Mouse (Mus musculus): ENCODE data around the gene Wnk1. TPM values are rescaled to one million over a fixed set of nuclear protein-coding genes. Genes with fewer than 3 reads are reported as not detected.

Wnk1 gene
- polyA plus RNA-seq, 1 experiment from 2014 or later = 67.7 TPM

DNA sequence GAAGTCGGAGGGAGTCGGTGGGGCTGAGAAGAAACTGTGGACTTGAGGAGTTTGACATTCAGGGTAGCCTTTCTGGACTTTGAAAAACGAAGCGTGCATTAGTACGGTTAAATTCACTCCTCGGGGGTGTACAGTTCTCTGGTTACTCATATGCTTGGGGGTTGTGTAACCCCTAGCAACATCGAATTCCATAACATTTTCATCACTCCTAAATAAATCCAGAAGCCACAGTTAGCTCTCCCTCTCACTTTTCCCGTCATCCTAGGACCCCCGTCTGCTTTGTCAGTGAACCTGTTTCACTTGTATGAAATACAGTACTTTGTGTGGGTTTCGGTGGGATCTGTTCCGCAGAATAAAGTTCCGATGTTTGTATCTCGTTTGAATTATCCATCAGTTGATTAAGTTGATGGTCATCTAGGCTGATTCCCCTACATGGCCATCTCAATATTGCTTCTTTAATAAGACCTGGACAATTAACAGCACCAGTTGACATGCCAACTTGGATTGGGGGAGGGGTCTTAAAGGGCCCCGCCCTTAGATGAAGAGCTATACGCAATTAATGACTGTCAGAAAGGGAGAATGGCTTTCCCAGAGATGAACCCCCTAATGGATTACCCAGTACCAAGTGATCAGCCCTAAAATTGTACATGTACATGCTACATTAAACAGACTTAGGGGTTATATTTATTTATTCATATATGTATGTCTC is 135.2 kb downstream of the Wnk1 start:
- H3K27ac ChIP-seq = peak overlapping the region; percentile 96
- no peaks in the 10 kb centered on the region for H3K9me3 ChIP-seq
- peaks cover 3% of the 10 kb centered on the region for H3K4me1 ChIP-seq (replicated peaks)
- H3K36me3 ChIP-seq = peaks cover 13% of the 10 kb centered on the region; the same call in 1 of the 2 replicates
- no peak for ATAC-seq (ENCODE audit: insufficient number of reproducible peaks, insufficient read depth, low FRiP score, low TSS enrichment, low read depth)
- WGBS = 20% methylated on average over 15 of the region's 15 CpGs
- H3K4me2 ChIP-seq = peak overlapping the region; percentile 72
- peak overlapping the region; percentile 91 for H3K9ac ChIP-seq (replicated peaks)
- H3K4me3 ChIP-seq (replicated peaks) = peak overlapping the region; percentile 85
- no peaks in the 10 kb centered on the region for H3K27me3 ChIP-seq

DNA sequence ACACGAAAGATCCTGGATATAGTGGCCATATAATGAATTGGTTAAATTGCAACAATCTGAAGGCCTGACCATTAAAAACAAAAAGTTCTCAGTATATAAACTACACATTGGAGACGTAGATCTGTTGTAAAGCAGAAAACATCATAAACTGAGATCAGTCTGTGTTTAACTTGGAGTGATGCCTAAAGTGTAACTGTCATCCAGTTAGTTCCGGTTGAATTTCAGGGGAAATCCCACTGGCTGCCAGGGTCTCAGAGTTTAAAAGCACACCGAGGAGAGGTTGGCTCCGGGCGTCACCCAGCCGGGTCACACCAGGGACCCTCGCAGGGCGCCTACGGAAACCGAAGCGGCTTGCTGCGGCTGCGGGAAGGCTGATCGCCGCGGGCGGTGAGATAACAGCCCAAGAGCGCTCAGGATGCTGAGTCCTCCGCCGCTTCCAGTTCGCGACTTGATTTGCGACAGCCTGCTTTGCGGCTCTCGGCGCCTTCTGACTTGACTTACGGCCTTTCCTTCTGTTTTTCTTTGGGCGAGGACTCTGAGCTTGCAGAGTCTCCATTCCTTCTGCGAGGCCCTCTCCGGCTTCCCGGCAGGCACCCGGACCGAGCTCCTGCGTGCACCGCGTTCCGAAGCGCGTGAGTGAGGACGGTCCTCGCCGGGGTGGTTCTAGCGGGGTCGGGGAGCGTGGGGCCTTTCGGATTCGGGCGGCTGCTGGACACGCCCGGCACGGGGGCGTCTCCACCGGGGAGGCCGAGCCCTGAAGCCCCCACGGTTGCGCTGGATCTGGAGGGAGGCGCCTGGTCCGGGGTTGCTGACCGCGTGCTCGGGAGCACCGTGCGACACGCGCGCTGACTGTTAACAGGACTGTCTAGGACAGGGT is 136.0 kb downstream of the Wnk1 start, which contains the start of gene Rad52:
Gene Rad52 (plus strand): TSS at position 495 of the 877 bp plus-strand sequence.
- H3K9me3 ChIP-seq = no peaks in the 10 kb centered on the region
- H3K4me2 ChIP-seq = peak within 1 kb of the TSS; percentile 72
- peaks cover 10% of the 10 kb centered on the region; the same call in 1 of the 2 replicates for H3K36me3 ChIP-seq
- peak; percentile 75; the same call in 1 of the 2 replicates for ATAC-seq (ENCODE audit: insufficient number of reproducible peaks, insufficient read depth, low FRiP score, low TSS enrichment, low read depth)
- WGBS = 1% methylated on average over 67 of the region's 67 CpGs
- no peaks in the 10 kb centered on the region for H3K27me3 ChIP-seq
- H3K4me1 ChIP-seq (replicated peaks) = peaks cover 3% of the 10 kb centered on the region
- H3K9ac ChIP-seq (replicated peaks) = peak within 1 kb of the TSS; percentile 91
- H3K27ac ChIP-seq = peak within 1 kb of the TSS; percentile 96
- peak within 1 kb of the TSS; percentile 85 for H3K4me3 ChIP-seq (replicated peaks)

DNA sequence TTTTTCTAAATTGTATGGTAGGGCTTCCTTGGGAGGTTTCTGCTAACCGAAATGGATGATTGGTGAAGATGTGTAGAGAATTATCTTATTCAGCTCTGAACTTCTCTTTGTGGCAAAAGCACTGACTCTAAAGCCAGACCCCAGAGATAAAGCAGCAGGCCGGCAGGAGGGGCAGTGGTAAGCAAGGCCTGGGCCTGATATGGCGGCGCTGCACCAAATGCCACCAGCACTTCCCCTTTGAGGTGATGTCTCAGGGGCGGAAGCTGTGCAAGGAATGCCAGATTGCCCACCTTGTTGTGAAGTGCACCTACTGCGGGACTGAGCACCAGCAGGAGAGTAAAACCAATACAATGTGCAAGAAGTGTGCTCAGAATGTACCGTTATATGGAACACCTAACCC is 145.8 kb downstream of the Wnk1 start:
- H3K9me3 ChIP-seq = no peaks in the 10 kb centered on the region
- no peak overlapping the region for H3K9ac ChIP-seq (replicated peaks)

DNA sequence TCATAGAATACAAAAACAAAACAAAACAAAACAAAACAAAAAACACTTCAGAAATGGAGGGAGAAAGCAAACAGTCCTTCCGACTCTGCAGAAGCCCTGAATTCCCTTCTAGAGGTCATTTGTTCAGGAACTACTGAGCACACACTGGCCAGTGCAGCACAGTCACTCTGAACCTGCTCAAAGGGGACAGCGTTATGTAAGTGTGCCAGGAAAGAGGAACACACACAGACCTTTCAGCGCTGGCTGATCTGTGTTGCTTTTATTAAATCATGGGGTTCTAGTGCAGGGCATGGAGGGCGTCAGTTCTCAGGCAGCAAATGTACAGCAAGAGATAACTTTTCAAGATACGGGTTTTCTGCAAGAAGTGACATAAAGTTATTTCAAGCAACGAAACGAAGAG is 155.3 kb downstream of the Wnk1 start:
- no peak for ATAC-seq (ENCODE audit: insufficient number of reproducible peaks, insufficient read depth, low FRiP score, low TSS enrichment, low read depth)
- H3K4me3 ChIP-seq (replicated peaks) = no peak overlapping the region
- H3K27ac ChIP-seq = no peak overlapping the region
- no peaks in the 10 kb centered on the region for H3K9me3 ChIP-seq
- 81% methylated on average over 7 of the region's 7 CpGs for WGBS
- no peak overlapping the region for H3K9ac ChIP-seq (replicated peaks)
- no peaks in the 10 kb centered on the region for H3K27me3 ChIP-seq
- no peaks in the 10 kb centered on the region for H3K36me3 ChIP-seq
- no peaks in the 10 kb centered on the region for H3K4me1 ChIP-seq (replicated peaks)
- H3K4me2 ChIP-seq = no peak overlapping the region

More for the DNA sequence above, 145.8 kb downstream of the Wnk1 start:
- ATAC-seq (ENCODE audit: insufficient number of reproducible peaks, insufficient read depth, low FRiP score, low TSS enrichment, low read depth) = no peak
- no peak overlapping the region for H3K4me2 ChIP-seq
- no peak overlapping the region for H3K4me3 ChIP-seq (replicated peaks)
- 80% methylated on average over 7 of the region's 7 CpGs for WGBS
- H3K4me1 ChIP-seq (replicated peaks) = no peaks in the 10 kb centered on the region
- no peak overlapping the region for H3K27ac ChIP-seq
- H3K36me3 ChIP-seq = no peaks in the 10 kb centered on the region
- H3K27me3 ChIP-seq = 0 out of 2 replicates have a peak, but pooled peaks cover 2% of the 10 kb centered on the region

MicroRNAs within 50 kb of the gene (microRNA counts, 519-probe panel; counts per million panel counts)
- microRNA mmu-miR-706 = not detected

Small RNA genes within 50 kb of the gene (microRNA-seq; reads per million reads assigned to microRNA genes)
- gene Mir706 = not detected

Other genes starting within 250 kb of the Wnk1 start
- 31.2 and 34.6 TPM in 2 replicates for gene Erc1, start 190.5 kb downstream of the Wnk1 start, polyA plus RNA-seq (2016; fragmentation: Nextera tagmentation; extraction: Ambion mirVana)
- 25.7 and 27.9 TPM in 2 replicates for gene Rad52, start 136.0 kb downstream of the Wnk1 start, polyA plus RNA-seq (2016; fragmentation: Nextera tagmentation; extraction: Ambion mirVana)
- gene Ninj2, start 54.7 kb upstream of the Wnk1 start, polyA plus RNA-seq (2016; fragmentation: Nextera tagmentation; extraction: Ambion mirVana) = not detected in 2 replicates